Mouse (Mus musculus): ENCODE measurements around the gene Stim2.

Gene Stim2

GRCm38 (mm10) chr5:54109096-54109495 is 110.8 kb downstream of the Stim2 start:
- DNase-seq (ENCODE audit: extremely low spot score, low read depth, low spot score): no peak

- no peak for DNase-seq (ENCODE audit: extremely low spot score, low read depth, low spot score)
Observed at GRCm38 (mm10) chr5:54110789-54111188, 112.5 kb downstream of the Stim2 start.

- DNase-seq (ENCODE audit: extremely low spot score, low read depth, low spot score): peak; percentile 22
Observed at GRCm38 (mm10) chr5:54113284-54113683, 115.0 kb downstream of the Stim2 start.

GRCm38 (mm10) chr5:54116538-54116937 is 118.2 kb downstream of the Stim2 start:
- no peak for DNase-seq (ENCODE audit: extremely low spot score, low read depth, low spot score)

- DNase-seq (ENCODE audit: extremely low spot score, low read depth, low spot score): no peak
Observed at GRCm38 (mm10) chr5:54118410-54119212, 120.3 kb downstream of the Stim2 start.

GRCm38 (mm10) chr5:54148091-54148795 is 149.9 kb downstream of the Stim2 start:
- DNase-seq (ENCODE audit: extremely low spot score, low read depth, low spot score): no peak

- no peak for DNase-seq (ENCODE audit: extremely low spot score, low read depth, low spot score)
Observed at GRCm38 (mm10) chr5:54154503-54155226, 156.4 kb downstream of the Stim2 start.

- no peak for DNase-seq (ENCODE audit: extremely low spot score, low read depth, low spot score)
Observed at GRCm38 (mm10) chr5:54155227-54155776, 157.0 kb downstream of the Stim2 start.

- no peak for DNase-seq (ENCODE audit: extremely low spot score, low read depth, low spot score)
Observed at GRCm38 (mm10) chr5:54155916-54156315, 157.6 kb downstream of the Stim2 start.

- no peak for DNase-seq (ENCODE audit: extremely low spot score, low read depth, low spot score)
Observed at GRCm38 (mm10) chr5:54156944-54157527, 158.7 kb downstream of the Stim2 start.

- DNase-seq (ENCODE audit: extremely low spot score, low read depth, low spot score): no peak
Observed at GRCm38 (mm10) chr5:54158230-54158629, 159.9 kb downstream of the Stim2 start.

GRCm38 (mm10) chr5:54159156-54159793 is 161.0 kb downstream of the Stim2 start:
- no peak for DNase-seq (ENCODE audit: extremely low spot score, low read depth, low spot score)

- no peak for DNase-seq (ENCODE audit: extremely low spot score, low read depth, low spot score)
Observed at GRCm38 (mm10) chr5:54160561-54160960, 162.3 kb downstream of the Stim2 start.

GRCm38 (mm10) chr5:54163890-54164289 is 165.6 kb downstream of the Stim2 start:
- no peak for DNase-seq (ENCODE audit: extremely low spot score, low read depth, low spot score)
